Comparison of ENCODE assay signal across 8 mouse cellular contexts in genomic region chr7:126377278-126378158, GRCm38 (mm10). TPM values are rescaled to one million over a fixed set of nuclear protein-coding genes. Genes with fewer than 3 reads are reported as not detected.
A peak's percentile ranks its signal among the peaks of the same experiment; 100 is the strongest.
DNase-seq lines count a peak whose midpoint lies in the region; ATAC-seq lines count a peak whose summit lies in the region.

Gene Spns1, minus strand, starts transcription at chr7:126377450.

- peak; percentile 92 for ATAC-seq in inflammation-experienced regulatory T-cells, adult 6 months
- peak; percentile 92 for ATAC-seq in megakaryocyte-erythroid progenitor cell, adult 5-6 weeks (replicated peaks; ENCODE audit: low FRiP score, low TSS enrichment, poor library complexity, severe bottlenecking)

- intact Hi-C loops in gastrocnemius, postnatal 14 days (cut with DNase I; ENCODE audit: low total_unique reads) = loop anchor here (5.0 to 10.0 kb wide), 2 partner anchors 50 to 113 kb away; no protein-coding TSS in a partner anchor
- intact Hi-C loops in left cerebral cortex, postnatal 10 days (cut with DNase I) = loop anchor here (1.0 to 5.0 kb wide), 2 partner anchors 54 to 115 kb away; no protein-coding TSS in a partner anchor

- DNase-seq in adrenal gland, adult (ENCODE audit: inconsistent age in 2 of 2, low spot score in 1 of 2) = peak; percentile 97 to 99
- DNase-seq in embryo, embryonic 10.5 days (ENCODE audit: low spot score) = peak; percentile 99
- peak; percentile 94 for DNase-seq in gastrocnemius, postnatal 14 days
- peak; percentile 97 to 98 for DNase-seq in left cerebral cortex, postnatal 10 days (ENCODE audit: extremely low spot score in 1 of 2, low spot score in 2 of 2)
- peak; percentile 96 for DNase-seq in right cerebral cortex, postnatal 25 days
- peak; percentile 89 to 94 for DNase-seq in urinary bladder, postnatal 4 days (ENCODE audit: low spot score in 2 of 2)

RNA-seq across cellular contexts. Expression of gene Spns1, which starts in this region (rescaled TPM):
- 10 to 100 TPM; 21.5 to 26.4 TPM for total RNA-seq in gastrocnemius, postnatal 14 days (2021)
- 10 to 100 TPM; 31.3 to 43.0 (median 38.4) TPM for polyA plus RNA-seq in inflammation-experienced regulatory T-cells, adult 6 months (2017; shearing (Covaris generic))
- 10 to 100 TPM; 85.2 to 89.0 TPM for total RNA-seq in left cerebral cortex, postnatal 10 days (2021)
- total RNA-seq in megakaryocyte-erythroid progenitor cell, adult 5-6 weeks (2014; fragmentation: Nextera tagmentation) = 24.7 and 30.7 TPM in 2 replicates
- total RNA-seq in megakaryocyte-erythroid progenitor cell, adult 5-6 weeks (2017) = 5.2 and 8.3 TPM in 2 replicates

Comparison
In these comparisons a context has a peak if more than half of its experiments do, and no peak if none do; other contexts are left out.
1. Peak in every context shown above with its lines: DNase-seq and ATAC-seq.